Mouse (Mus musculus): ENCODE data around the gene Plpp1.

- TF ChIP-seq CTCF (IDR thresholded peaks at IDR 0.05; ENCODE audit: borderline replicate concordance, insufficient read depth, low read length) (no peak), POLR2A (IDR thresholded peaks at IDR 0.05; ENCODE audit: low read depth, low read length) (no peak)
Measured at GRCm38 (mm10) chr13:112798243-112798952, 2.2 kb upstream of the Plpp1 start.
